Mouse (Mus musculus) olfactory bulb, adult 2 months (tissue): Measurements from ENCODE around the gene Rsc1a1.

Experiments used
- CTCF ChIP-seq: fragments of 200-500 bp; IDR thresholded peaks from 2 replicates; pipeline ENCODE4 v1.5.1; 2012; ENCODE audit warnings: low read depth, mild to moderate bottlenecking, low read length, moderate library complexity; ENCODE audit not compliant: insufficient read depth
- POLR2A ChIP-seq: fragments of 200-500 bp; IDR thresholded peaks from 2 replicates; pipeline ENCODE4 v1.6.1; 2012; ENCODE audit warnings: mild to moderate bottlenecking, low read depth, low read length, moderate library complexity; ENCODE audit not compliant: insufficient read depth

GRCm38 (mm10) chr4:141682706-141683230, 2.6 kb downstream of the Rsc1a1 start:
- TF ChIP-seq CTCF: no peak
- no peak for TF ChIP-seq POLR2A
